Mouse (Mus musculus) olfactory bulb, adult 2 months (tissue): ENCODE measurements around the gene Fam117a.

ENCODE experiments used
- CTCF ChIP-seq: fragments of 200-500 bp; IDR thresholded peaks from 2 replicates; pipeline ENCODE4 v1.5.1; 2012; ENCODE audit warnings: low read depth, mild to moderate bottlenecking, low read length, moderate library complexity; ENCODE audit not compliant: insufficient read depth
- POLR2A ChIP-seq: fragments of 200-500 bp; IDR thresholded peaks from 2 replicates; pipeline ENCODE4 v1.6.1; 2012; ENCODE audit warnings: mild to moderate bottlenecking, low read depth, low read length, moderate library complexity; ENCODE audit not compliant: insufficient read depth

DNA sequence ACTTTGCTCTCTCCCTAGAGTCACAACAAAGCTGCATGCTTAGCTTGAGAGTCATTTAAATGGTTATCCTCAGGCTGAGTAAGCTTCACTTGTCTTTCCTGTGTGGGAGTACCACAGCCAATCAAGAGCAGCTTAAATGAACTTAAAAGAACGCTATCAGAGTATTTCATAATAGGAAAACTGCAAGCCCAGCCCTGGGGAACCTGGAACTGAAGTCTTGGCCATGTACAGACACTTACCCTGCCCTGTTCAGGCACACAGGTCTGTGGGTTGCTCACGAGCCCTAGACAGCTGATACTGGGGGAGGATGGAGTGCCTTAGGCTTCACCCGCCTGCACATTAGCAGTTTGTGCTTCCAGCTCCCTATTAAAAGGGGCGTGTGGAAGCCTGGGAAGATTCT lies 6.4 kb downstream of the Fam117a start:
- TF ChIP-seq POLR2A (no peak), CTCF (no peak)
